7 mouse cellular contexts compared by ENCODE assay signal in the genomic region with DNA sequence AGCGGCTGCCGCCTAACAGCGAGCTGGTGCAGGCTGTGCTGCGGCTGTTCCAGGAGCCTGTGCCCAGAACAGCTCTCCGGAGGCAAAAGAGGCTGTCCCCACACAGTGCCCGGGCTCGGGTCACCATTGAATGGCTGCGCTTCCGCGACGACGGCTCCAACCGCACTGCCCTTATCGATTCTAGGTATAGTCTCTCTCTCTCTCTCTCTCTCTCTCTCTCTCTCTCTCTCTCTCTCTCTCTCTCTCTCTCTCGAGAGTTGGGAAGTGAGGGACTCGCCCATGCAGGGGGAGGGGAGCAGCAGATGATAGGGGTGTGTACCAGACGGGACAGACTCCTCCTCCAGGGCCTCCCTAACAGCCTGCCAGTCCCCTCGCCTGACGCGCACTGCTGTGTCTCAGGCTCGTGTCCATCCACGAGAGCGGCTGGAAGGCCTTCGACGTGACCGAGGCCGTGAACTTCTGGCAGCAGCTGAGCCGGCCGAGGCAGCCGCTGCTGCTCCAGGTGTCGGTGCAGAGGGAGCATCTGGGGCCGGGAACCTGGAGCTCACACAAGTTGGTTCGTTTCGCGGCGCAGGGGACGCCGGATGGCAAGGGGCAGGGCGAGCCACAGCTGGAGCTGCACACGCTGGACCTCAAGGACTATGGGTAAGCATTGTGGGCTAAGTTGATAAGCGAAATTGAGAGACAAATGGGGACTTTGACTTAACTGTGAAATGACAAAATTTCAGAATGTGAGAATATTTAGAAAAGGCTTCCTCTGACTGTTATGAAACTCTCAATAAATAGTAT. TPM values are rescaled to one million over a fixed set of nuclear protein-coding genes. Genes with fewer than 3 reads are reported as not detected.
DNase-seq lines count a peak whose midpoint lies in the region; ATAC-seq and TF ChIP-seq lines count a peak whose summit lies in the region.
"Not testable (repeated sequence)": the region's sequence is repeated elsewhere in the genome, so short reads cannot be mapped to it uniquely, and the experiment has no call there.

No protein-coding gene starts in this region.

- not testable (repeated sequence) for TF ChIP-seq POLR2A in limb, embryonic 14.5 days (IDR thresholded peaks at IDR 0.05; ENCODE audit: borderline replicate concordance, extremely low read depth, insufficient read depth, insufficient read length)

- H3K4me3 ChIP-seq in forebrain, embryonic 11.5 days (ENCODE audit: low read depth, low read length), result peak overlapping the region; percentile 11
- H3K4me3 ChIP-seq in heart, embryonic 13.5 days, result peak overlapping the region; percentile 45
- H3K4me3 ChIP-seq in intestine, postnatal 0 days (ENCODE audit: low read depth, low read length), result peak overlapping the region; percentile 26
- H3K4me3 ChIP-seq in limb, embryonic 14.5 days (replicated peaks; ENCODE audit: low read length), result peak overlapping the region; percentile 22

- ATAC-seq in forebrain, embryonic 11.5 days (replicated peaks; ENCODE audit: low FRiP score), result 0 out of 2 replicates have a peak, but pooled peaks have one; percentile 71
- peak; percentile 55; the same call in 1 of the 2 replicates for ATAC-seq in heart, embryonic 13.5 days (ENCODE audit: extremely low read depth, insufficient number of reproducible peaks, low FRiP score, low TSS enrichment)
- peak; percentile 87 for ATAC-seq in intestine, postnatal 0 days
- ATAC-seq in limb, embryonic 14.5 days (ENCODE audit: low FRiP score, low read depth), result peak; percentile 75; the same call in 1 of the 2 replicates
- peak; percentile 90 for ATAC-seq in megakaryocyte progenitor cell, adult 5-6 weeks (replicated peaks; ENCODE audit: poor library complexity)

- peaks cover 51% of the 10 kb centered on the region for H3K27me3 ChIP-seq in forebrain, embryonic 11.5 days (ENCODE audit: control insufficient read depth, insufficient read depth, low read length)
- peaks cover 55% of the 10 kb centered on the region for H3K27me3 ChIP-seq in heart, embryonic 13.5 days (replicated peaks)
- H3K27me3 ChIP-seq in intestine, postnatal 0 days (replicated peaks; ENCODE audit: control insufficient read depth, insufficient read depth, low read length), result not testable (repeated sequence)
- H3K27me3 ChIP-seq in limb, embryonic 14.5 days (ENCODE audit: control insufficient read depth, insufficient read depth, low read length), result peaks cover 35% of the 10 kb centered on the region

- DNase-seq in adrenal gland, postnatal 25 days, result peak; percentile 64
- peak; percentile 68 for DNase-seq in forebrain, embryonic 11.5 days (ENCODE audit: low spot score)
- peak; percentile 45 for DNase-seq in limb, embryonic 14.5 days (ENCODE audit: low spot score)
- DNase-seq in retina, postnatal 1 day, result peak; percentile 70

- H3K36me3 ChIP-seq in forebrain, embryonic 11.5 days (ENCODE audit: control insufficient read depth, insufficient read depth, low read length); heart, embryonic 13.5 days; intestine, postnatal 0 days (ENCODE audit: control insufficient read depth, insufficient read depth); limb, embryonic 14.5 days (ENCODE audit: control insufficient read depth, insufficient read depth, low read length): not testable (repeated sequence)

- H3K9me3 ChIP-seq in forebrain, embryonic 11.5 days (ENCODE audit: control insufficient read depth, low read length); heart, embryonic 13.5 days; intestine, postnatal 0 days (ENCODE audit: control insufficient read depth); limb, embryonic 14.5 days (ENCODE audit: control insufficient read depth, low read length): not testable (repeated sequence)

- not testable (repeated sequence) for TF ChIP-seq CTCF in intestine, postnatal 0 days (IDR thresholded peaks at IDR 0.05; ENCODE audit: low read depth)

- H3K4me2 ChIP-seq in forebrain, embryonic 11.5 days (ENCODE audit: low read depth, low read length, severe bottlenecking), result peak overlapping the region; percentile 38; the same call in 1 of the 2 replicates
- H3K4me2 ChIP-seq in heart, embryonic 13.5 days, result peak overlapping the region; percentile 70
- peak overlapping the region; percentile 62 for H3K4me2 ChIP-seq in intestine, postnatal 0 days (replicated peaks; ENCODE audit: low read depth)
- H3K4me2 ChIP-seq in limb, embryonic 14.5 days (replicated peaks; ENCODE audit: low read depth, low read length, severe bottlenecking), result peak overlapping the region; percentile 35

- H3K9ac ChIP-seq in forebrain, embryonic 11.5 days (ENCODE audit: low read length); limb, embryonic 14.5 days (ENCODE audit: low read depth, low read length, severe bottlenecking): not testable (repeated sequence)
- H3K9ac ChIP-seq in heart, embryonic 13.5 days, result peak overlapping the region; percentile 70
- peak overlapping the region; percentile 37; the same call in 1 of the 2 replicates for H3K9ac ChIP-seq in intestine, postnatal 0 days (ENCODE audit: low read depth, low read length)

- WGBS in forebrain, embryonic 11.5 days, result 2% methylated on average over 34 of the region's 41 CpGs
- 2% methylated on average over 41 of the region's 41 CpGs for WGBS in heart, embryonic 13.5 days
- 6% methylated on average over 35 of the region's 41 CpGs for WGBS in intestine, postnatal 0 days
- WGBS in limb, embryonic 14.5 days, result 2% methylated on average over 33 of the region's 41 CpGs

- not testable (repeated sequence) for H3K4me1 ChIP-seq in forebrain, embryonic 11.5 days (replicated peaks; ENCODE audit: control insufficient read depth, insufficient read depth, low read length); intestine, postnatal 0 days (replicated peaks; ENCODE audit: control insufficient read depth, insufficient read depth, low read length); limb, embryonic 14.5 days (ENCODE audit: control insufficient read depth, insufficient read depth, low read length)
- H3K4me1 ChIP-seq in heart, embryonic 13.5 days, result peaks cover 21% of the 10 kb centered on the region

- H3K27ac ChIP-seq in forebrain, embryonic 11.5 days (ENCODE audit: low read depth, low read length); heart, embryonic 13.5 days (replicated peaks); intestine, postnatal 0 days (ENCODE audit: low read depth, low read length); limb, embryonic 14.5 days (replicated peaks; ENCODE audit: low read depth, low read length): not testable (repeated sequence)

RNA-seq across cellular contexts. Expression of gene Lefty1, which starts 2.0 kb away (rescaled TPM):
- total RNA-seq in adrenal gland, postnatal 25 days (2021), result 6.1 and 9.5 TPM in 2 replicates
- 0.45 and 0.51 TPM in 2 replicates for polyA plus RNA-seq in forebrain, embryonic 11.5 days (2014; fragmentation: Nextera tagmentation; extraction: Ambion mirVana)
- polyA plus RNA-seq in heart, embryonic 13.5 days (2015; fragmentation: Nextera tagmentation; extraction: Ambion mirVana), result 1.2 and 1.4 TPM in 2 replicates
- polyA plus RNA-seq in intestine, postnatal 0 days (2015; fragmentation: Nextera tagmentation; extraction: Ambion mirVana), result 0.90 and 1.3 TPM in 2 replicates
- polyA plus RNA-seq in limb, embryonic 14.5 days (2012; rRNA removed), result 4.1 and 4.8 TPM in 2 replicates
- polyA plus RNA-seq in limb, embryonic 14.5 days (2014; fragmentation: Nextera tagmentation; extraction: Ambion mirVana), result 2.7 and 3.5 TPM in 2 replicates
- 0.90 and 1.7 TPM in 2 replicates for total RNA-seq in megakaryocyte progenitor cell, adult 5-6 weeks (2015)
- 0.27 TPM in 1 of 2 replicates, not detected in the other for total RNA-seq in megakaryocyte progenitor cell, adult 5-6 weeks (2017)

RNA-seq across cellular contexts. Expression of gene Tmem63a, which starts 5.3 kb away (rescaled TPM):
- 77.2 and 92.4 TPM in 2 replicates for total RNA-seq in adrenal gland, postnatal 25 days (2021)
- 2.7 and 3.0 TPM in 2 replicates for polyA plus RNA-seq in forebrain, embryonic 11.5 days (2014; fragmentation: Nextera tagmentation; extraction: Ambion mirVana)
- polyA plus RNA-seq in heart, embryonic 13.5 days (2015; fragmentation: Nextera tagmentation; extraction: Ambion mirVana), result 7.7 and 8.6 TPM in 2 replicates
- polyA plus RNA-seq in intestine, postnatal 0 days (2015; fragmentation: Nextera tagmentation; extraction: Ambion mirVana), result 9.5 and 10.2 TPM in 2 replicates
- polyA plus RNA-seq in limb, embryonic 14.5 days (2012; rRNA removed), result 47.9 and 56.9 TPM in 2 replicates
- 18.2 and 19.1 TPM in 2 replicates for polyA plus RNA-seq in limb, embryonic 14.5 days (2014; fragmentation: Nextera tagmentation; extraction: Ambion mirVana)
- total RNA-seq in megakaryocyte progenitor cell, adult 5-6 weeks (2015), result 15.0 and 15.6 TPM in 2 replicates
- 16.5 and 16.8 TPM in 2 replicates for total RNA-seq in megakaryocyte progenitor cell, adult 5-6 weeks (2017)

RNA-seq across cellular contexts. Expression of gene Pycr2, which starts 32.7 kb away (rescaled TPM):
- total RNA-seq in adrenal gland, postnatal 25 days (2021), result 35.0 and 46.2 TPM in 2 replicates
- polyA plus RNA-seq in forebrain, embryonic 11.5 days (2014; fragmentation: Nextera tagmentation; extraction: Ambion mirVana), result 111 and 121 TPM in 2 replicates
- polyA plus RNA-seq in heart, embryonic 13.5 days (2015; fragmentation: Nextera tagmentation; extraction: Ambion mirVana), result 56.2 and 56.5 TPM in 2 replicates
- polyA plus RNA-seq in intestine, postnatal 0 days (2015; fragmentation: Nextera tagmentation; extraction: Ambion mirVana), result 24.5 and 26.3 TPM in 2 replicates
- polyA plus RNA-seq in limb, embryonic 14.5 days (2012; rRNA removed), result 62.5 and 80.3 TPM in 2 replicates
- 91.5 and 95.6 TPM in 2 replicates for polyA plus RNA-seq in limb, embryonic 14.5 days (2014; fragmentation: Nextera tagmentation; extraction: Ambion mirVana)
- 27.2 and 28.8 TPM in 2 replicates for total RNA-seq in megakaryocyte progenitor cell, adult 5-6 weeks (2015)
- total RNA-seq in megakaryocyte progenitor cell, adult 5-6 weeks (2017), result 22.4 and 26.3 TPM in 2 replicates

RNA-seq across cellular contexts. Expression of gene Lefty2, which starts 43.9 kb away (rescaled TPM):
- total RNA-seq in adrenal gland, postnatal 25 days (2021), result 0.38 and 0.73 TPM in 2 replicates
- polyA plus RNA-seq in forebrain, embryonic 11.5 days (2014; fragmentation: Nextera tagmentation; extraction: Ambion mirVana), result not detected in 2 replicates
- polyA plus RNA-seq in heart, embryonic 13.5 days (2015; fragmentation: Nextera tagmentation; extraction: Ambion mirVana), result 0.08 and 0.28 TPM in 2 replicates
- polyA plus RNA-seq in intestine, postnatal 0 days (2015; fragmentation: Nextera tagmentation; extraction: Ambion mirVana), result not detected in 2 replicates
- polyA plus RNA-seq in limb, embryonic 14.5 days (2012; rRNA removed), result 0.11 and 0.36 TPM in 2 replicates
- 0.17 and 0.80 TPM in 2 replicates for polyA plus RNA-seq in limb, embryonic 14.5 days (2014; fragmentation: Nextera tagmentation; extraction: Ambion mirVana)
- not detected in 2 replicates for total RNA-seq in megakaryocyte progenitor cell, adult 5-6 weeks (2015)
- not detected in 2 replicates for total RNA-seq in megakaryocyte progenitor cell, adult 5-6 weeks (2017)
